Mouse (Mus musculus) stomach, postnatal 0 days (tissue): Measurements from ENCODE around the gene Ubl3. TPM values are rescaled to one million over a fixed set of nuclear protein-coding genes. Genes with fewer than 3 reads are reported as not detected.
A peak's percentile ranks its signal among the peaks of the same experiment; 100 is the strongest.

ENCODE experiments used
- ATAC-seq: fragments of 200-750 bp; cut with Nextera tagmentation; 2 replicates; pipeline ENCODE4 v1.8.0; 2017; ENCODE audit not compliant: low FRiP score, low TSS enrichment
- DNase-seq: peaks from one replicate; pipeline ENCODE4 v3.0.0-alpha.2; 2016; ENCODE audit warnings: low spot score
- H3K27ac ChIP-seq: fragments of 300-500 bp; sonication (generic); replicated peaks from 2 replicates; pipeline ENCODE4 v1.5.1; 2014; ENCODE audit warnings: mild to moderate bottlenecking, control low read depth
- H3K27me3 ChIP-seq: fragments of 300-500 bp; sonication (generic); 2 replicates; pipeline ENCODE4 v1.6.1; 2014; ENCODE audit warnings: low read length; ENCODE audit not compliant: control insufficient read depth, insufficient read depth
- H3K36me3 ChIP-seq: fragments of 300-500 bp; sonication (generic); 2 replicates; pipeline ENCODE4 v1.6.1; 2014; ENCODE audit warnings: low read length, mixed read lengths; ENCODE audit not compliant: control insufficient read depth, insufficient read depth
- H3K4me1 ChIP-seq: fragments of 300-500 bp; sonication (generic); replicated peaks from 2 replicates; pipeline ENCODE4 v1.6.1; 2014; ENCODE audit warnings: antibody characterized with exemption; ENCODE audit not compliant: control insufficient read depth, insufficient read depth
- H3K4me2 ChIP-seq: fragments of 300-500 bp; sonication (generic); replicated peaks from 2 replicates; pipeline ENCODE4 v1.6.1; 2014; ENCODE audit warnings: low read depth, mild to moderate bottlenecking, control low read depth, moderate library complexity
- H3K4me3 ChIP-seq: fragments of 300-500 bp; sonication (generic); 2 replicates; pipeline ENCODE4 v1.5.1; 2014; ENCODE audit warnings: low read depth, low read length, control low read depth
- H3K9ac ChIP-seq: fragments of 300-500 bp; sonication (generic); 2 replicates; pipeline ENCODE4 v1.6.1; 2014; ENCODE audit warnings: mild to moderate bottlenecking, low read length, control low read depth, mixed read lengths
- H3K9me3 ChIP-seq: fragments of 300-500 bp; sonication (generic); 2 replicates; pipeline ENCODE4 v1.6.1; 2016; ENCODE audit warnings: low read length; ENCODE audit not compliant: control insufficient read depth
- CTCF ChIP-seq: IDR thresholded peaks from 2 replicates; pipeline ENCODE4 v1.5.1; 2016; ENCODE audit warnings: antibody characterized with exemption, low read depth, mild to moderate bottlenecking, moderate library complexity
- EP300 ChIP-seq: optimal IDR thresholded peaks from 2 replicates; pipeline ENCODE3; 2016; ENCODE audit warnings: antibody characterized with exemption
- WGBS: fragments of 180-500 bp; shearing (Covaris S2); extraction: QIAGEN DNeasy Blood & Tissue Kit; methylation state at CpG from one replicate; pipeline ENCODE4 v1.1.7; 2014; 5-methylcytosine and 5-hydroxymethylcytosine counted together
- polyA plus RNA-seq: library from polyadenylated mRNA; unstranded; fragments of >200 nt; fragmentation: Nextera tagmentation; extraction: Ambion mirVana; gene quantifications from 2 replicates; pipeline ENCODE4 v1.2.1, GENCODE M21; 2015

Gene Ubl3
- polyA plus RNA-seq, 1 experiment from 2014 or later = 117 TPM

DNA sequence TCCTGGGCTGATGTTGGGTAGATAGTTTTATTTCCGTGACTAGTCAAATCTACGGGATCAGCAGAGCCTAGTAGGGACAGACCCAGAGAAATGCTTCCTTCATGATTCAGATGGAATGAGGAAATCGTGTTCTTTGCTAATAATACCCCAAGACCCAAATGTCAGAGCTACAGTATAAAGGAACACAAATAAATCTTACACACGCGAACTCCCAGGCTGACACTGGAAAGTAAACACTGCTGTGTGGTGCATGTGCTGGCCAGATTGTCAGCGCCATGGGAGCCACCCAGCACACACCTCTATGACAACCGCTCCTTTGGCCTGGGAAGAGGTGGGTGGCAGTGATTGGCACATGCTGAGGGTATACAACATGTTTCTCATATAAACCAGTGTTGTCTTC, 88.1 kb downstream of the Ubl3 start:
- TF ChIP-seq CTCF (no peak), EP300 (no peak)
- DNase-seq (peak; percentile 51), ATAC-seq (peak; percentile 88)
- Histone ChIP-seq H3K9ac (no peak overlapping the region), H3K36me3 (no peaks in the 10 kb centered on the region), H3K4me1 (peaks cover 5% of the 10 kb centered on the region; the same call in 1 of the 2 replicates), H3K27me3 (no peaks in the 10 kb centered on the region), H3K27ac (peak overlapping the region; percentile 53; the same call in 1 of the 2 replicates), H3K4me3 (no peak overlapping the region), H3K9me3 (no peaks in the 10 kb centered on the region), H3K4me2 (no peak overlapping the region)
- WGBS = 9% methylated on average over 7 of the region's 7 CpGs

- WGBS = 62% methylated on average over 6 of the region's 6 CpGs
- H3K36me3 ChIP-seq = no peaks in the 10 kb centered on the region
Observed at GRCm38 (mm10) chr5:148463783-148464294, 88.8 kb downstream of the Ubl3 start.

More at GRCm38 (mm10) chr5:148463783-148464294, 88.8 kb downstream of the Ubl3 start:
- no peaks in the 10 kb centered on the region for H3K9me3 ChIP-seq
- TF ChIP-seq CTCF (no peak), EP300 (no peak)
- ATAC-seq (0 out of 2 replicates have a peak, but pooled peaks have one; percentile 64), DNase-seq (no peak)
- no peak overlapping the region for H3K4me2 ChIP-seq
- H3K4me3 ChIP-seq = no peak overlapping the region
- H3K9ac ChIP-seq = no peak overlapping the region
- no peak overlapping the region for H3K27ac ChIP-seq
- H3K27me3 ChIP-seq = no peaks in the 10 kb centered on the region
- peaks cover 5% of the 10 kb centered on the region; the same call in 1 of the 2 replicates for H3K4me1 ChIP-seq

Other genes with a start within 250 kb of the Ubl3 start
- gene Slc7a1, start 152.9 kb downstream of the Ubl3 start, polyA plus RNA-seq = 17.8 and 20.9 TPM in 2 replicates